Mouse (Mus musculus): ENCODE results near the gene Ccdc8.

Gene Ccdc8

GRCm38 (mm10) chr7:16974018-16974417 is 18.5 kb upstream of the Ccdc8 start:
- DNase-seq (ENCODE audit: low read depth, low spot score) = no peak

GRCm38 (mm10) chr7:16976298-16976697 is 16.2 kb upstream of the Ccdc8 start:
- DNase-seq (ENCODE audit: low read depth, low spot score) = no peak

GRCm38 (mm10) chr7:16978173-16978572 is 14.3 kb upstream of the Ccdc8 start:
- no peak for DNase-seq (ENCODE audit: low read depth, low spot score)

- no peak for DNase-seq (ENCODE audit: low read depth, low spot score)
Observed at GRCm38 (mm10) chr7:16978593-16978992, 13.9 kb upstream of the Ccdc8 start.

- no peak for DNase-seq (ENCODE audit: low read depth, low spot score)
Observed at GRCm38 (mm10) chr7:16980348-16980747, 12.2 kb upstream of the Ccdc8 start.

GRCm38 (mm10) chr7:16982859-16983568 is 9.5 kb upstream of the Ccdc8 start, which contains the start of gene Gm42372:
Gene Gm42372 (plus strand): TSS chr7:16983086.
- DNase-seq (ENCODE audit: low read depth, low spot score) = peak; percentile 75

GRCm38 (mm10) chr7:16987541-16988149 is 4.9 kb upstream of the Ccdc8 start:
- DNase-seq (ENCODE audit: low read depth, low spot score) = no peak

GRCm38 (mm10) chr7:16988405-16988804 is 4.1 kb upstream of the Ccdc8 start:
- no peak for DNase-seq (ENCODE audit: low read depth, low spot score)

GRCm38 (mm10) chr7:16990006-16990744 is 2.3 kb upstream of the Ccdc8 start:
- no peak for DNase-seq (ENCODE audit: low read depth, low spot score)

GRCm38 (mm10) chr7:16991681-16992450 is 642 bp upstream of the Ccdc8 start:
- DNase-seq (ENCODE audit: low read depth, low spot score) = peak; percentile 62

GRCm38 (mm10) chr7:16993651-16994399 is 1.3 kb downstream of the Ccdc8 start:
- DNase-seq (ENCODE audit: low read depth, low spot score) = peak; percentile 75

GRCm38 (mm10) chr7:16994400-16994799 is 1.9 kb downstream of the Ccdc8 start:
- DNase-seq (ENCODE audit: low read depth, low spot score) = no peak

GRCm38 (mm10) chr7:16995345-16995744 is 2.8 kb downstream of the Ccdc8 start:
- no peak for DNase-seq (ENCODE audit: low read depth, low spot score)

- no peak for DNase-seq (ENCODE audit: low read depth, low spot score)
Observed at GRCm38 (mm10) chr7:16999233-16999632, 6.7 kb downstream of the Ccdc8 start.

- DNase-seq (ENCODE audit: low read depth, low spot score) = peak; percentile 67
Observed at GRCm38 (mm10) chr7:16999650-17000049, 7.1 kb downstream of the Ccdc8 start.

GRCm38 (mm10) chr7:17002375-17003195 is 10.1 kb downstream of the Ccdc8 start:
- DNase-seq (ENCODE audit: low read depth, low spot score) = peak; percentile 77

GRCm38 (mm10) chr7:17003230-17003960 is 10.9 kb downstream of the Ccdc8 start:
- DNase-seq (ENCODE audit: low read depth, low spot score) = no peak

- no peak for DNase-seq (ENCODE audit: low read depth, low spot score)
Observed at GRCm38 (mm10) chr7:17004716-17005115, 12.2 kb downstream of the Ccdc8 start.

GRCm38 (mm10) chr7:17007300-17007699 is 14.8 kb downstream of the Ccdc8 start:
- no peak for DNase-seq (ENCODE audit: low read depth, low spot score)
